Mouse (Mus musculus) forebrain, embryonic 12.5 days (tissue): ENCODE data around the gene Sugct. TPM values are rescaled to one million over a fixed set of nuclear protein-coding genes. Genes with fewer than 3 reads are reported as not detected.
"Not testable (repeated sequence)": the region's sequence is repeated elsewhere in the genome, so short reads cannot be mapped to it uniquely, and the experiment has no call there.

Experiments
- ATAC-seq: fragments of 200-750 bp; cut with Nextera tagmentation; 2 replicates; pipeline ENCODE4 v1.8.0; 2017; ENCODE audit warnings: moderate TSS enrichment; ENCODE audit not compliant: low FRiP score
- H3K27ac ChIP-seq: fragments of 300-500 bp; sonication (generic); 2 replicates; pipeline ENCODE4 v1.5.1; 2016; ENCODE audit warnings: mild to moderate bottlenecking
- H3K27me3 ChIP-seq: fragments of 300-500 bp; sonication (generic); 2 replicates; pipeline ENCODE4 v1.6.1; 2016; ENCODE audit warnings: mild to moderate bottlenecking
- H3K36me3 ChIP-seq: fragments of 300-500 bp; sonication (generic); replicated peaks from 2 replicates; pipeline ENCODE4 v1.6.1; 2016; ENCODE audit warnings: mild to moderate bottlenecking
- H3K4me1 ChIP-seq: fragments of 300-500 bp; sonication (generic); 2 replicates; pipeline ENCODE4 v1.6.1; 2016
- H3K4me2 ChIP-seq: fragments of 300-500 bp; sonication (generic); 2 replicates; pipeline ENCODE4 v1.6.1; 2016; ENCODE audit warnings: mild to moderate bottlenecking, moderate library complexity
- H3K4me3 ChIP-seq: fragments of 300-500 bp; sonication (generic); replicated peaks from 2 replicates; pipeline ENCODE4 v1.5.1; 2016; ENCODE audit warnings: mild to moderate bottlenecking
- H3K9ac ChIP-seq: fragments of 300-500 bp; sonication (generic); 2 replicates; pipeline ENCODE4 v1.6.1; 2016; ENCODE audit warnings: mild to moderate bottlenecking
- H3K9me3 ChIP-seq: fragments of 300-500 bp; sonication (generic); 2 replicates; pipeline ENCODE4 v1.6.1; 2016
- WGBS: fragments of 180-500 bp; shearing (Covaris S2); methylation state at CpG from one replicate; pipeline ENCODE4 v1.1.7; 2016; 5-methylcytosine and 5-hydroxymethylcytosine counted together
- polyA plus RNA-seq: library from polyadenylated mRNA; unstranded; fragments of >200 nt; fragmentation: Nextera tagmentation; extraction: Ambion mirVana; gene quantifications from 2 replicates; pipeline ENCODE4 v1.2.1, GENCODE M21; 2016

Gene Sugct
- polyA plus RNA-seq, 1 experiment from 2014 or later, result 2.4 TPM

GRCm38 (mm10) chr13:16906974-16907373 is 788.4 kb downstream of the Sugct start:
- H3K4me2 ChIP-seq, result no peak overlapping the region
- H3K27me3 ChIP-seq, result no peaks in the 10 kb centered on the region
- H3K9me3 ChIP-seq, result no peaks in the 10 kb centered on the region
- no peak overlapping the region for H3K9ac ChIP-seq
- WGBS, result 83% methylated on average over 1 of the region's 1 CpGs
- H3K27ac ChIP-seq, result no peak overlapping the region
- no peak for ATAC-seq
- H3K4me1 ChIP-seq, result no peaks in the 10 kb centered on the region
- H3K36me3 ChIP-seq, result no peaks in the 10 kb centered on the region
- no peak overlapping the region for H3K4me3 ChIP-seq

- no peak overlapping the region for H3K27ac ChIP-seq
- 91% methylated on average over 4 of the region's 4 CpGs for WGBS
- H3K4me2 ChIP-seq, result no peak overlapping the region
- no peak for ATAC-seq
- H3K27me3 ChIP-seq, result no peaks in the 10 kb centered on the region
- no peaks in the 10 kb centered on the region for H3K36me3 ChIP-seq
- H3K9ac ChIP-seq, result no peak overlapping the region
- no peaks in the 10 kb centered on the region for H3K4me1 ChIP-seq
- H3K4me3 ChIP-seq, result no peak overlapping the region
- no peaks in the 10 kb centered on the region for H3K9me3 ChIP-seq
Measured at GRCm38 (mm10) chr13:16901424-16901823, 793.9 kb downstream of the Sugct start.

GRCm38 (mm10) chr13:16898084-16898792 is 797.1 kb downstream of the Sugct start:
- ATAC-seq, result no peak
- H3K4me1 ChIP-seq, result no peaks in the 10 kb centered on the region
- H3K36me3 ChIP-seq, result no peaks in the 10 kb centered on the region
- H3K4me2 ChIP-seq, result no peak overlapping the region
- H3K9ac ChIP-seq, result no peak overlapping the region
- no peak overlapping the region for H3K27ac ChIP-seq
- H3K9me3 ChIP-seq, result no peaks in the 10 kb centered on the region
- no peak overlapping the region for H3K4me3 ChIP-seq
- no peaks in the 10 kb centered on the region for H3K27me3 ChIP-seq

DNA sequence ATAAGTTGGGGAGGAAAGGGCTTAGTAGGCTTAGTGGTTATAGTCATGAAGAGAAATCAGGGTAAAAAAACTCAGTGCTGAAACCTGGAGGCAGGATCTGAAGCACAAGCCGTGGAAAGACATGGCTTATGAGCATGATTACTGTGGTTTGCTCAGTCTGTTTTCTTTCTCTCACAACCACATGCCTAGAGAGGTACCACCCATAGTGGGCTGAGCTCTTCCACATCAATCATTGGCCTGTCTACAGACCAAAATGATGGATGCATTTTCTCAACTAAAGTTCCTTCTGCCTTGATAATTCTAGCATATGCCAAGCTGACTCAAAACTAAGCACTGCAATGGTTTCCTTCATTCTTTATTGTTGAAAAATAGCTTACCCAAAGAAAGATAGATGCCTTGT is 817.3 kb downstream of the Sugct start:
- Histone ChIP-seq H3K9ac (no peak overlapping the region), H3K4me2 (no peak overlapping the region), H3K9me3 (no peaks in the 10 kb centered on the region), H3K27me3 (no peaks in the 10 kb centered on the region), H3K36me3 (no peaks in the 10 kb centered on the region), H3K4me3 (no peak overlapping the region), H3K4me1 (no peaks in the 10 kb centered on the region), H3K27ac (no peak overlapping the region)
- WGBS, result 64% methylated on average over 1 of the region's 1 CpGs
- ATAC-seq, result no peak

- Histone ChIP-seq H3K9ac (no peak overlapping the region), H3K36me3 (no peaks in the 10 kb centered on the region), H3K9me3 (no peaks in the 10 kb centered on the region), H3K27me3 (no peaks in the 10 kb centered on the region), H3K4me1 (no peaks in the 10 kb centered on the region), H3K27ac (no peak overlapping the region), H3K4me2 (no peak overlapping the region), H3K4me3 (no peak overlapping the region)
- 42% methylated on average over 2 of the region's 2 CpGs for WGBS
- ATAC-seq, result no peak
Measured at GRCm38 (mm10) chr13:16859986-16860385, 835.4 kb downstream of the Sugct start.

GRCm38 (mm10) chr13:16847236-16847635 is 848.1 kb downstream of the Sugct start:
- no peak for ATAC-seq
- Histone ChIP-seq H3K4me1 (no peaks in the 10 kb centered on the region), H3K9me3 (no peaks in the 10 kb centered on the region), H3K4me3 (no peak overlapping the region), H3K27ac (no peak overlapping the region), H3K9ac (no peak overlapping the region), H3K27me3 (no peaks in the 10 kb centered on the region), H3K4me2 (no peak overlapping the region), H3K36me3 (no peaks in the 10 kb centered on the region)
- 67% methylated on average over 2 of the region's 2 CpGs for WGBS

- no peak for ATAC-seq
- 91% methylated on average over 1 of the region's 1 CpGs for WGBS
- Histone ChIP-seq H3K27ac (no peak overlapping the region), H3K36me3 (no peaks in the 10 kb centered on the region), H3K9ac (no peak overlapping the region), H3K4me1 (no peaks in the 10 kb centered on the region), H3K4me3 (no peak overlapping the region), H3K4me2 (no peak overlapping the region), H3K9me3 (no peaks in the 10 kb centered on the region), H3K27me3 (no peaks in the 10 kb centered on the region)
Measured at GRCm38 (mm10) chr13:16840994-16841393, 854.4 kb downstream of the Sugct start.

- no peak overlapping the region for H3K27ac ChIP-seq
- no peaks in the 10 kb centered on the region for H3K4me1 ChIP-seq
- H3K4me2 ChIP-seq, result no peak overlapping the region
- 90% methylated on average over 3 of the region's 3 CpGs for WGBS
- H3K9ac ChIP-seq, result no peak overlapping the region
- H3K4me3 ChIP-seq, result no peak overlapping the region
- H3K36me3 ChIP-seq, result no peaks in the 10 kb centered on the region
- H3K9me3 ChIP-seq, result no peaks in the 10 kb centered on the region
- no peak for ATAC-seq
- no peaks in the 10 kb centered on the region for H3K27me3 ChIP-seq
Measured at GRCm38 (mm10) chr13:16838409-16838808, 856.9 kb downstream of the Sugct start.

- Histone ChIP-seq H3K4me2 (no peak overlapping the region), H3K4me1 (no peaks in the 10 kb centered on the region), H3K4me3 (no peak overlapping the region), H3K9ac (no peak overlapping the region), H3K36me3 (no peaks in the 10 kb centered on the region), H3K9me3 (no peaks in the 10 kb centered on the region), H3K27me3 (no peaks in the 10 kb centered on the region), H3K27ac (no peak overlapping the region)
- 81% methylated on average over 2 of the region's 2 CpGs for WGBS
- no peak for ATAC-seq
Measured at GRCm38 (mm10) chr13:16835111-16835510, 860.2 kb downstream of the Sugct start.

DNA sequence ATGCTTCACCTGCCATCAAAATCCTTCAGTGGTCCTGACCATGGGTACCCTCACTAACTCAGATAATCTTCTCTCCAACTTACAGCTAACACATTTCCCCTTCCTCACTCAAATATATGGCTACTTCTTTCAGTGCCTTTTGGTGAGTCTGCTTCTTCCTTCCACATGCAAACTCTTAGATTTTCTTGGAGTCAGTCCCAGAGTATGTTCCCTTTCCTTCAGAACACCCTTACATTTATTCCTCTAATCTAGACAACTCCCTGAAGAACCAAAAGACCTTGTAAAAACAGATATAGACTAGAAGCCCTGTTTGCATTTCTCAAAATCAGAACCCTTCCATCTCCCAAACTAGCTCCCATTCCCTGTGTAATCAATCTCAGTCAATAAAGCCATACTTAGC is 862.3 kb downstream of the Sugct start:
- no peak for ATAC-seq
- Histone ChIP-seq H3K4me3 (no peak overlapping the region), H3K27me3 (no peaks in the 10 kb centered on the region)

DNA sequence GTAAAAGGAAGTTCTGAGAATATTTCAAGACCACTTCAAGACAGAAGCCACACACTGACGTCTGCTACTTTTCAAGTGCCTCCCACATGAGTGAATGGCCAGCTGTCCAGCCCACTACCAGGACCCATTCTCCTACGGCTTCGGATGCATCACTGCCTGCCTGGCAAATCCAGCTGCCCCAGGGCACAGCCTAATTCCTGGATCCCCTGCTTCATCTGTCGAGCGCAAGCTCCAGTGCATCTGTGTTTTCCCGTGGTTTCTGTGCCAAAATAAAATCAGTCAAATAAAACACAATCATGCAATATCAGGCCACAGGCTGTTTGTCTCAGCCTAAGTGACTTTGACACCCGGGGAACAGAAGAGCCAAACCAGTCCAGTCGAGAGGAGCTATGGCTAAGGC is 863.5 kb downstream of the Sugct start:
- Histone ChIP-seq H3K4me1 (no peaks in the 10 kb centered on the region), H3K27me3 (no peaks in the 10 kb centered on the region), H3K9ac (no peak overlapping the region), H3K36me3 (no peaks in the 10 kb centered on the region), H3K4me3 (no peak overlapping the region), H3K9me3 (no peaks in the 10 kb centered on the region), H3K27ac (no peak overlapping the region), H3K4me2 (no peak overlapping the region)
- ATAC-seq, result no peak
- 83% methylated on average over 8 of the region's 8 CpGs for WGBS

More for the DNA sequence above, 862.3 kb downstream of the Sugct start:
- Histone ChIP-seq H3K36me3 (no peaks in the 10 kb centered on the region), H3K9me3 (no peaks in the 10 kb centered on the region), H3K9ac (no peak overlapping the region), H3K27ac (no peak overlapping the region), H3K4me2 (no peak overlapping the region), H3K4me1 (no peaks in the 10 kb centered on the region)

DNA sequence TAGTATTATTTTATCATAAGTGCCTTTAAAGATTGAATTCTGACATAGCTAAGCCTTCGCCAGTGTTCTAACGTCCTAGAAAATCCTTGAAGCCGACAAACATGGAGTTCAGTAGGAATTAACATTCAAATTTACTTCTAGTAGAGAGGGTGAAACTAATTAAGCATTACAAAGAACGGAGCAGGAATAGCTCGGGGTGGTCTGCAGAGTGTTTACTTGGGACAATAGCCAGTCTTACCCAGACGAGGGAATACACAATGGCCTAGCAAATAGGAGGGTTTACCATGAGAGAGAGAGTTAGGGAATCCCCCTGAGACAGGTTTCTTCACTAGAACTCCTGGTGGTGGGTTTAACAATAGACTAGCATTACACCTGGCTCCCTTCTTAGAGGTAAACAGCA is 865.1 kb downstream of the Sugct start:
- not testable (repeated sequence) for H3K9ac ChIP-seq, ATAC-seq, H3K4me3 ChIP-seq, H3K9me3 ChIP-seq, H3K27ac ChIP-seq, H3K4me1 ChIP-seq, H3K36me3 ChIP-seq, H3K27me3 ChIP-seq, H3K4me2 ChIP-seq
- 22% methylated on average over 6 of the region's 6 CpGs for WGBS

- ATAC-seq, result 0 out of 2 replicates have a peak, but pooled peaks have one; percentile 6
Measured at GRCm38 (mm10) chr13:16829589-16829988, 865.8 kb downstream of the Sugct start.

More at GRCm38 (mm10) chr13:16829589-16829988, 865.8 kb downstream of the Sugct start:
- Histone ChIP-seq H3K27ac (no peak overlapping the region), H3K27me3 (no peaks in the 10 kb centered on the region), H3K36me3 (no peaks in the 10 kb centered on the region), H3K4me1 (no peaks in the 10 kb centered on the region), H3K4me2 (no peak overlapping the region), H3K9ac (no peak overlapping the region), H3K9me3 (no peaks in the 10 kb centered on the region), H3K4me3 (no peak overlapping the region)
- 57% methylated on average over 2 of the region's 2 CpGs for WGBS
